Mouse (Mus musculus) small intestine, adult 2 months (tissue): ENCODE measurements around the gene Abtb1. TPM values are rescaled to one million over a fixed set of nuclear protein-coding genes. Genes with fewer than 3 reads are reported as not detected.

Source experiments
- H3K27ac ChIP-seq: fragments of 200-500 bp; 2 replicates; pipeline ENCODE4 v1.5.1; 2012; ENCODE audit warnings: low read depth, low read length, control low read depth, inconsistent platforms; ENCODE audit not compliant: insufficient read depth
- H3K27me3 ChIP-seq: fragments of 200-500 bp; 2 replicates; pipeline ENCODE4 v1.6.1; 2012; ENCODE audit warnings: mild to moderate bottlenecking, moderate library complexity, low read length, inconsistent platforms; ENCODE audit not compliant: control insufficient read depth, insufficient read depth
- H3K36me3 ChIP-seq: fragments of 200-500 bp; 2 replicates; pipeline ENCODE4 v1.6.1; 2012; ENCODE audit warnings: mild to moderate bottlenecking, low read length, control low read depth, inconsistent platforms; ENCODE audit not compliant: control insufficient read depth, insufficient read depth
- H3K4me1 ChIP-seq: fragments of 200-500 bp; 2 replicates; pipeline ENCODE4 v1.6.1; 2012; ENCODE audit warnings: low read length, inconsistent platforms, mixed read lengths; ENCODE audit not compliant: control insufficient read depth, insufficient read depth, insufficient read length
- H3K4me3 ChIP-seq: fragments of 200-500 bp; 2 replicates; pipeline ENCODE4 v1.5.1; 2012; ENCODE audit warnings: low read depth, mild to moderate bottlenecking, control low read depth, inconsistent platforms, low read length, moderate library complexity
- CTCF ChIP-seq: fragments of 200-500 bp; IDR thresholded peaks from 2 replicates; pipeline ENCODE4 v1.5.1; 2012; ENCODE audit warnings: low read depth, mild to moderate bottlenecking, control low read depth, inconsistent platforms, low read length, moderate library complexity, mixed read lengths; ENCODE audit not compliant: insufficient replicate concordance, insufficient read length; ENCODE audit errors: extremely low read depth
- POLR2A ChIP-seq: fragments of 200-500 bp; IDR thresholded peaks from 2 replicates; pipeline ENCODE4 v1.6.1; 2012; ENCODE audit warnings: low read depth, mild to moderate bottlenecking, control low read depth, inconsistent platforms, low read length, moderate library complexity
- WGBS: fragments of 180-500 bp; shearing (Covaris S2); methylation state at CpG from one replicate; pipeline ENCODE4 v1.1.7; 2018; 5-methylcytosine and 5-hydroxymethylcytosine counted together
- polyA plus RNA-seq: library from polyadenylated mRNA; depleted of rRNA; stranded (reverse); fragments of >200 nt; gene quantifications from 2 replicates; pipeline ENCODE4 v1.2.3, GENCODE M21; 2012

Gene Abtb1
- polyA plus RNA-seq, 1 experiment, result 68.7 TPM

- no peak overlapping the region for H3K27ac ChIP-seq
- WGBS, result 64% methylated on average over 10 of the region's 10 CpGs
- peaks cover 3% of the 10 kb centered on the region for H3K4me1 ChIP-seq
- TF ChIP-seq POLR2A, result no peak
- no peak for TF ChIP-seq CTCF
- no peak overlapping the region for H3K4me3 ChIP-seq
- no peaks in the 10 kb centered on the region for H3K27me3 ChIP-seq
- H3K36me3 ChIP-seq, result peaks cover 34% of the 10 kb centered on the region
Observed at GRCm38 (mm10) chr6:88884195-88884594, 42.4 kb upstream of the Abtb1 start.

DNA sequence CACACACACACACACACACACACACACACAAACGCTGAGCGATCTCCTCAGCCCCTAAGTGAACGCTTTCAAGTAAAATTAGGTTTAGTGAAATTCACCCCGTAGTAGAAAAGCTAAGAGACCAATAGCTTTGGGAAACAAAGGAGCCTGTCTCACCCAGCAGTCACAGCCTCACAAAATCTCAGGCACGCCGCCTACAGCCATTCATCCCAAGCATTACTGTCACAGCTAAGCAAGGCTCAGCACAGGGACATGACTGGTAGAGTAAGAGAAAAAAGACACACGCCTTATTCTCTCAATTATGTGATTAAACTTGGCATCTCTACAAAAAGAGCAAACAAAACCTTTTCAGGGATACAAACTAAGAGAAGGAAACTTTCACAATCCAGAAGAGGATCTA, 39.5 kb upstream of the Abtb1 start:
- H3K27me3 ChIP-seq, result no peaks in the 10 kb centered on the region
- no peak overlapping the region for H3K4me3 ChIP-seq
- no peak overlapping the region for H3K27ac ChIP-seq
- peaks cover 3% of the 10 kb centered on the region; the same call in 1 of the 2 replicates for H3K4me1 ChIP-seq
- H3K36me3 ChIP-seq, result peaks cover 20% of the 10 kb centered on the region
- TF ChIP-seq POLR2A (no peak), CTCF (no peak)
- WGBS, result 83% methylated on average over 7 of the region's 7 CpGs

- TF ChIP-seq CTCF (no peak), POLR2A (no peak)
- H3K27me3 ChIP-seq, result peaks cover 7% of the 10 kb centered on the region; the same call in 1 of the 2 replicates
- peaks cover 3% of the 10 kb centered on the region; the same call in 1 of the 2 replicates for H3K4me1 ChIP-seq
- WGBS, result 64% methylated on average over 4 of the region's 4 CpGs
- H3K27ac ChIP-seq, result no peak overlapping the region
- H3K4me3 ChIP-seq, result no peak overlapping the region
- peaks cover 10% of the 10 kb centered on the region for H3K36me3 ChIP-seq
Observed at GRCm38 (mm10) chr6:88879471-88879870, 37.7 kb upstream of the Abtb1 start.

GRCm38 (mm10) chr6:88874868-88875508, 33.2 kb upstream of the Abtb1 start, which contains the start of gene Podxl2:
Gene Podxl2 (minus strand): TSS chr6:88875044.
- Histone ChIP-seq H3K36me3 (no peaks in the 10 kb centered on the region), H3K4me1 (peaks cover 2% of the 10 kb centered on the region; the same call in 1 of the 2 replicates), H3K27me3 (peaks cover 7% of the 10 kb centered on the region), H3K27ac (no peak within 1 kb of the TSS), H3K4me3 (peak within 1 kb of the TSS; percentile 54)
- no peak for TF ChIP-seq POLR2A
- TF ChIP-seq CTCF, result no peak
- WGBS, result 9% methylated on average over 63 of the region's 63 CpGs

- Histone ChIP-seq H3K4me1 (peaks cover 2% of the 10 kb centered on the region; the same call in 1 of the 2 replicates), H3K4me3 (peak overlapping the region; percentile 54), H3K27me3 (peaks cover 7% of the 10 kb centered on the region), H3K27ac (no peak overlapping the region), H3K36me3 (no peaks in the 10 kb centered on the region)
- no peak for TF ChIP-seq CTCF
- TF ChIP-seq POLR2A, result no peak
- 5% methylated on average over 74 of the region's 74 CpGs for WGBS
Observed at GRCm38 (mm10) chr6:88873965-88874867, 32.4 kb upstream of the Abtb1 start.

GRCm38 (mm10) chr6:88872811-88873210, 31.0 kb upstream of the Abtb1 start:
- WGBS, result 63% methylated on average over 7 of the region's 7 CpGs
- no peaks in the 10 kb centered on the region for H3K36me3 ChIP-seq
- H3K27ac ChIP-seq, result no peak overlapping the region
- no peak overlapping the region for H3K4me3 ChIP-seq
- peaks cover 2% of the 10 kb centered on the region; the same call in 1 of the 2 replicates for H3K4me1 ChIP-seq
- TF ChIP-seq CTCF, result no peak
- TF ChIP-seq POLR2A, result no peak
- peaks cover 7% of the 10 kb centered on the region for H3K27me3 ChIP-seq

DNA sequence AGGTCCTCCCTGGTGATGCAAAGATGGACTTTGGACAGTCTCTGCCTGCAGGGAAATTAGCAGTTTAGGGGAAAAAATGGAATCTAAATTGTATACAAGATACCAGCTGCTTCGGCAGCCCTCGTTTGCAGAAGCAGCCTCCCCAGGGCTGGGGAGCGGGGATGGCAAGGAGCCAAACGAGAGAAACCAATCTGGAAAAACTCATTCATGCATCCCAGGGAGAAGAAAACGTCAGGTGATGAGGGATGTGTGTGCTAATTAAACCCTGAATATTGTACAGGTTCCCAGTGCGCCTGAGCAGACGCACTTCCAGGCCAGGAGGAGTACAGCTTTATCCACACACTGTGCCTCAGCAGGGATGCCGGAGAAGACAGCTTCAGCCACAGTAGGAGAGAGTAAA, 29.8 kb upstream of the Abtb1 start:
- H3K4me1 ChIP-seq, result peaks cover 2% of the 10 kb centered on the region; the same call in 1 of the 2 replicates
- peaks cover 7% of the 10 kb centered on the region for H3K27me3 ChIP-seq
- no peaks in the 10 kb centered on the region for H3K36me3 ChIP-seq
- TF ChIP-seq POLR2A (no peak), CTCF (no peak)
- no peak overlapping the region for H3K27ac ChIP-seq
- 42% methylated on average over 8 of the region's 8 CpGs for WGBS
- no peak overlapping the region for H3K4me3 ChIP-seq
